Mouse (Mus musculus): ENCODE data around the gene Scd4. TPM values are rescaled to one million over a fixed set of nuclear protein-coding genes. Genes with fewer than 3 reads are reported as not detected.

Scd4 gene
- total and polyA plus RNA-seq, 3 experiments = 4.6 to 12.6 (median 6.0) TPM

DNA sequence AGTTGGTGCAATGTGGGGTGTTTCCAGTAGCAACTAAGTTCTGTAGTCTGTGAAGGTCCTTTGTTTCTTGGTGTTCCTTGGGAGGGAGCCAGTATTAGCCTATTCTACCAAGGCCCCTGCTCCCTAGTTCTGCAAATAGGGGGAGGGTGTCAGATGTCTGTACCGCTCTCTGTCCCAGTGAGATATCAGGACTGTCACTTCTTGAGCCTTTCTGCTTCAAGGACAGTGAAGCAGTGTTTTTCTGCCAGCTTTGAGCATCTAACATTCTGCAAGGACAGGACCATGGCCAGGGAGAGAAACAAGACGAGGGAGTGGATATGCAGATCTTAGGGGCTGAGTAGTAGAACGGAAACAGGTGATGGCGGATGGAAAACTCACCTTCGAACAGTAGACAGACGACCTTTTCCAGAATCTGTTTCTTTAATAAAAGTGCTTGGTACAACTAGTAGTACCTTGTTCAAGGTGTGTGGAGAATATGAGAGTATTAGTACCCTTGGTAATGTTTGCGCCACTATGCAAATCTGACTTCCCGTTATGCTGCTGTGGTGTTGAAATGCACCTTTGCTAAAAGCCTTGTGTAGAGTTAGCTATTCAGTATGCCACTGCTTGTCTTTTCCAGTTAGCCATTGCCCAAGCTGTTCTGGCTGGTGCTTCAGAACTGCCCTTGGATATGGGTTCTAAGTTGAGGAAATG lies 35.7 kb upstream of the Scd4 start:
- no peaks in the 10 kb centered on the region for H3K79me2 ChIP-seq (replicated peaks; ENCODE audit: control insufficient read depth, insufficient read depth, low read length)
- no peak overlapping the region for H3K27ac ChIP-seq
- no peak for DNase-seq
- TF ChIP-seq POLR2A (IDR thresholded peaks at IDR 0.05; ENCODE audit: insufficient read depth, low read depth, low read length) (no peak), CTCF (IDR thresholded peaks at IDR 0.05) (no peak), EP300 (IDR thresholded peaks at IDR 0.05; ENCODE audit: insufficient read depth, low read depth, low read length) (no peak)
- intact Hi-C loops (cut with DNase I) = loop anchor here (5.0 kb wide), 2 partner anchors 100 to 135 kb away; no protein-coding TSS in a partner anchor
- peak overlapping the region; percentile 22; the same call in 1 of the 2 replicates for H3K9ac ChIP-seq (ENCODE audit: low read depth, low read length)
- 70% methylated on average over 8 of the region's 8 CpGs for WGBS
- no peaks in the 10 kb centered on the region for H3K27me3 ChIP-seq (ENCODE audit: control insufficient read depth, insufficient read depth, low read length)
- H3K36me3 ChIP-seq (ENCODE audit: control insufficient read depth, insufficient read depth, low read length) = no peaks in the 10 kb centered on the region; the same call in 1 of the 2 replicates
- H3K4me1 ChIP-seq (ENCODE audit: control insufficient read depth, insufficient read depth, low read length) = peaks cover 5% of the 10 kb centered on the region
- H3K4me3 ChIP-seq = no peak overlapping the region

DNA sequence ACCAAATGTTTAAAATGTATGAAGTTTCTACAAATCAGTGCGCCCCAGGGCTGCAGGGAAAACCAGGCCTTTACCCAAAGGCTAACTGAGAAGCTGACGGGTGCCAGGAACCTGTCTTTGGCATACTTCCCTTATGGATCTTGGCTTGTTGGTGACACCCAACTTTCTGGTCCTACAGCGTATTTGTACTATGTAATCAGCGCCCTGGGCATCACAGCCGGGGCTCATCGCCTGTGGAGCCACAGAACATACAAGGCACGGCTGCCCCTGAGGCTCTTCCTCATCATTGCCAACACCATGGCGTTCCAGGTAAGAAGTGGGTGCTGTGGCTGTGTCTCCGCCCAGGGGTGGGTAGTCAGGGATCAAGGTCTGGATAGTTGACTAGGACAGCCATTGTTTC lies 35.0 kb upstream of the Scd4 start:
- H3K9ac ChIP-seq (ENCODE audit: low read depth, low read length) = no peak overlapping the region
- intact Hi-C loops (cut with DNase I) = loop anchor here (5.0 kb wide), 2 partner anchors 101 to 136 kb away; no protein-coding TSS in a partner anchor
- 84% methylated on average over 9 of the region's 9 CpGs for WGBS
- H3K4me3 ChIP-seq = no peak overlapping the region
- H3K27ac ChIP-seq = no peak overlapping the region
- H3K4me1 ChIP-seq (ENCODE audit: control insufficient read depth, insufficient read depth, low read length) = peaks cover 5% of the 10 kb centered on the region
- no peaks in the 10 kb centered on the region for H3K27me3 ChIP-seq (ENCODE audit: control insufficient read depth, insufficient read depth, low read length)
- H3K36me3 ChIP-seq (ENCODE audit: control insufficient read depth, insufficient read depth, low read length) = no peaks in the 10 kb centered on the region; the same call in 1 of the 2 replicates
- H3K79me2 ChIP-seq (replicated peaks; ENCODE audit: control insufficient read depth, insufficient read depth, low read length) = no peaks in the 10 kb centered on the region
- no peak for DNase-seq
- TF ChIP-seq CTCF (IDR thresholded peaks at IDR 0.05) = no peak
- no peak for TF ChIP-seq POLR2A (IDR thresholded peaks at IDR 0.05; ENCODE audit: insufficient read depth, low read depth, low read length)
- TF ChIP-seq EP300 (IDR thresholded peaks at IDR 0.05; ENCODE audit: insufficient read depth, low read depth, low read length) = no peak

GRCm38 (mm10) chr19:44299078-44299477 lies 33.8 kb upstream of the Scd4 start:
- Histone ChIP-seq H3K4me3 (no peak overlapping the region), H3K27me3 (ENCODE audit: control insufficient read depth, insufficient read depth, low read length) (no peaks in the 10 kb centered on the region), H3K27ac (no peak overlapping the region), H3K36me3 (ENCODE audit: control insufficient read depth, insufficient read depth, low read length) (no peaks in the 10 kb centered on the region; the same call in 1 of the 2 replicates), H3K4me1 (ENCODE audit: control insufficient read depth, insufficient read depth, low read length) (peaks cover 5% of the 10 kb centered on the region), H3K79me2 (replicated peaks; ENCODE audit: control insufficient read depth, insufficient read depth, low read length) (no peaks in the 10 kb centered on the region), H3K9ac (ENCODE audit: low read depth, low read length) (no peak overlapping the region)
- 94% methylated on average over 9 of the region's 9 CpGs for WGBS
- no peak for DNase-seq
- no peak for TF ChIP-seq EP300 (IDR thresholded peaks at IDR 0.05; ENCODE audit: insufficient read depth, low read depth, low read length)
- no peak for TF ChIP-seq CTCF (IDR thresholded peaks at IDR 0.05)
- no peak for TF ChIP-seq POLR2A (IDR thresholded peaks at IDR 0.05; ENCODE audit: insufficient read depth, low read depth, low read length)
- intact Hi-C loops (cut with DNase I) = loop anchor here (5.0 kb wide), 2 partner anchors 102 to 137 kb away; no protein-coding TSS in a partner anchor

- H3K27me3 ChIP-seq (ENCODE audit: control insufficient read depth, insufficient read depth, low read length) = no peaks in the 10 kb centered on the region
- H3K9ac ChIP-seq (ENCODE audit: low read depth, low read length) = no peak overlapping the region
- intact Hi-C loops (cut with DNase I) = loop anchor here (5.0 kb wide), 2 partner anchors 103 to 138 kb away; no protein-coding TSS in a partner anchor
- TF ChIP-seq CTCF (IDR thresholded peaks at IDR 0.05) (no peak), EP300 (IDR thresholded peaks at IDR 0.05; ENCODE audit: insufficient read depth, low read depth, low read length) (no peak), POLR2A (IDR thresholded peaks at IDR 0.05; ENCODE audit: insufficient read depth, low read depth, low read length) (no peak)
- no peak overlapping the region for H3K27ac ChIP-seq
- no peaks in the 10 kb centered on the region; the same call in 1 of the 2 replicates for H3K36me3 ChIP-seq (ENCODE audit: control insufficient read depth, insufficient read depth, low read length)
- no peak for DNase-seq
- H3K4me1 ChIP-seq (ENCODE audit: control insufficient read depth, insufficient read depth, low read length) = peaks cover 5% of the 10 kb centered on the region
- 42% methylated on average over 6 of the region's 6 CpGs for WGBS
- no peaks in the 10 kb centered on the region for H3K79me2 ChIP-seq (replicated peaks; ENCODE audit: control insufficient read depth, insufficient read depth, low read length)
- H3K4me3 ChIP-seq = no peak overlapping the region
Measured at GRCm38 (mm10) chr19:44299902-44300301, 33.0 kb upstream of the Scd4 start.

- intact Hi-C loops (cut with DNase I) = no loop called here
- H3K4me1 ChIP-seq (ENCODE audit: control insufficient read depth, insufficient read depth, low read length) = peaks cover 5% of the 10 kb centered on the region
Measured at GRCm38 (mm10) chr19:44300520-44300919, 32.4 kb upstream of the Scd4 start.

GRCm38 (mm10) chr19:44301176-44301575 lies 31.7 kb upstream of the Scd4 start:
- H3K27me3 ChIP-seq (ENCODE audit: control insufficient read depth, insufficient read depth, low read length) = no peaks in the 10 kb centered on the region
- intact Hi-C loops (cut with DNase I) = no loop called here
- H3K9ac ChIP-seq (ENCODE audit: low read depth, low read length) = no peak overlapping the region
- no peak for DNase-seq
- WGBS = 79% methylated on average over 16 of the region's 16 CpGs
- no peaks in the 10 kb centered on the region; the same call in 1 of the 2 replicates for H3K36me3 ChIP-seq (ENCODE audit: control insufficient read depth, insufficient read depth, low read length)
- no peak overlapping the region for H3K4me3 ChIP-seq
- no peak overlapping the region for H3K27ac ChIP-seq
- no peak for TF ChIP-seq CTCF (IDR thresholded peaks at IDR 0.05)
- H3K4me1 ChIP-seq (ENCODE audit: control insufficient read depth, insufficient read depth, low read length) = peaks cover 5% of the 10 kb centered on the region
- H3K79me2 ChIP-seq (replicated peaks; ENCODE audit: control insufficient read depth, insufficient read depth, low read length) = no peaks in the 10 kb centered on the region

More at GRCm38 (mm10) chr19:44300520-44300919, 32.4 kb upstream of the Scd4 start:
- no peak for DNase-seq
- Histone ChIP-seq H3K9ac (ENCODE audit: low read depth, low read length) (no peak overlapping the region), H3K79me2 (replicated peaks; ENCODE audit: control insufficient read depth, insufficient read depth, low read length) (no peaks in the 10 kb centered on the region), H3K27me3 (ENCODE audit: control insufficient read depth, insufficient read depth, low read length) (no peaks in the 10 kb centered on the region), H3K27ac (no peak overlapping the region), H3K36me3 (ENCODE audit: control insufficient read depth, insufficient read depth, low read length) (no peaks in the 10 kb centered on the region; the same call in 1 of the 2 replicates), H3K4me3 (no peak overlapping the region)
- TF ChIP-seq CTCF (IDR thresholded peaks at IDR 0.05) (no peak), EP300 (IDR thresholded peaks at IDR 0.05; ENCODE audit: insufficient read depth, low read depth, low read length) (no peak)
- 71% methylated on average over 7 of the region's 7 CpGs for WGBS

Measured in heart, adult 2 months (tissue).